Mouse (Mus musculus) ES-E14 (cell line): ENCODE results near the gene Omd.

Experiments
- HCFC1 ChIP-seq: IDR thresholded peaks from 2 replicates; pipeline ENCODE4 v1.6.1; 2012; ENCODE audit warnings: low read length, inconsistent platforms, borderline replicate concordance; ENCODE audit not compliant: insufficient read depth
- MAFK ChIP-seq: IDR thresholded peaks from 2 replicates; pipeline ENCODE4 v1.6.1; 2014; ENCODE audit warnings: mild to moderate bottlenecking, low read depth, low read length, inconsistent platforms; ENCODE audit not compliant: insufficient read depth
- ZNF384 ChIP-seq: IDR thresholded peaks from 2 replicates; pipeline ENCODE4 v1.6.1; 2012; ENCODE audit warnings: low read depth, low read length, inconsistent platforms

DNA sequence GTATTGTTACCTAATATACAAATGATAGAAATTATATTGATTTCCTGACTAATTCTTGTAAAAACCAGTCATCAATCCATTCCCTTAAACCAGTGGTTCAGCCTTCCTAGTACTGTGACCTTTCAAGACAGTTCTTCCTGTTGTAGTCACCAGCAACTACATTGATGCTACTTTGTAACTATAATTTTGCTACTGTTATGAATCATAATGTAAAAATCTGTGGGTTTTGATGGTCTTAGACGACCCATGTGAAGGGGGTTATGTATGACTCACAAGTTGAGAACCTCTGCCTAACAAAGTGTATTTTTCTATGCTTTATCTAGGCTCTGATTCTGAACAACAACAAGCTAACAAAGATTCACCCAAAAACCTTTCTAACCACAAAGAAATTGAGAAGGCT, 25.3 kb upstream of the Omd start:
- TF ChIP-seq MAFK (no peak), HCFC1 (no peak), ZNF384 (no peak)
